Mouse (Mus musculus) forebrain, postnatal 0 days (tissue): Measurements from ENCODE around the gene Ablim2. TPM values are rescaled to one million over a fixed set of nuclear protein-coding genes. Genes with fewer than 3 reads are reported as not detected.
A peak's percentile ranks its signal among the peaks of the same experiment; 100 is the strongest.

Experiments used
- ATAC-seq: fragments of 200-750 bp; cut with Nextera tagmentation; 2 replicates; pipeline ENCODE4 v1.8.0; 2017; ENCODE audit warnings: mild to moderate bottlenecking, moderate library complexity
- DNase-seq: peaks from one replicate; pipeline ENCODE4 v3.0.0-alpha.2; 2015
- H3K27ac ChIP-seq: fragments of 300-500 bp; sonication (generic); 2 replicates; pipeline ENCODE4 v1.5.1; 2014; ENCODE audit warnings: low read depth, mild to moderate bottlenecking, antibody characterized with exemption, low read length, moderate library complexity, mixed read lengths
- H3K27me3 ChIP-seq: fragments of 300-500 bp; sonication (generic); 2 replicates; pipeline ENCODE4 v1.6.1; 2014; ENCODE audit warnings: mild to moderate bottlenecking, low read length, mixed read lengths; ENCODE audit not compliant: insufficient read depth
- H3K36me3 ChIP-seq: fragments of 300-500 bp; sonication (generic); 2 replicates; pipeline ENCODE4 v1.6.1; 2014; ENCODE audit warnings: mild to moderate bottlenecking, moderate library complexity; ENCODE audit not compliant: insufficient read depth
- H3K4me1 ChIP-seq: fragments of 300-500 bp; sonication (generic); 2 replicates; pipeline ENCODE4 v1.6.1; 2014; ENCODE audit warnings: antibody characterized with exemption; ENCODE audit not compliant: insufficient read depth
- H3K4me2 ChIP-seq: fragments of 300-500 bp; sonication (generic); 2 replicates; pipeline ENCODE4 v1.6.1; 2014; ENCODE audit warnings: low read depth, mild to moderate bottlenecking, moderate library complexity
- H3K4me3 ChIP-seq: fragments of 300-500 bp; sonication (generic); 2 replicates; pipeline ENCODE4 v1.5.1; 2014; ENCODE audit warnings: low read depth, low read length, mixed read lengths
- H3K9ac ChIP-seq: fragments of 300-500 bp; sonication (generic); 2 replicates; pipeline ENCODE4 v1.6.1; 2014; ENCODE audit warnings: mild to moderate bottlenecking
- H3K9me3 ChIP-seq: fragments of 300-500 bp; sonication (generic); 2 replicates; pipeline ENCODE4 v1.6.1; 2016; ENCODE audit warnings: low read length
- CTCF ChIP-seq: sonication (generic); IDR thresholded peaks from 2 replicates; pipeline ENCODE4 v1.5.1; 2016; ENCODE audit warnings: antibody characterized with exemption, control low read depth, low read depth
- WGBS: fragments of 180-500 bp; shearing (Covaris S2); extraction: QIAGEN DNeasy Blood & Tissue Kit; methylation state at CpG from one replicate; pipeline ENCODE4 v1.1.7; 2014; 5-methylcytosine and 5-hydroxymethylcytosine counted together
- polyA plus RNA-seq: library from polyadenylated mRNA; unstranded; fragments of >200 nt; fragmentation: Nextera tagmentation; extraction: Ambion mirVana; gene quantifications from 2 replicates; pipeline ENCODE4 v1.2.1, GENCODE M21; 2015
- total RNA-seq: library from RNA; depleted of rRNA; stranded (reverse); fragments of >200 nt; gene quantifications from 2 replicates; pipeline ENCODE4 v1.2.3, GENCODE M21; 2014

The Ablim2 gene
- total and polyA plus RNA-seq, 2 experiments from 2014 or later = 18.2 to 20.6 TPM

GRCm38 (mm10) chr5:35890985-35891730 is 133.5 kb downstream of the Ablim2 start:
- Histone ChIP-seq H3K9ac (no peak overlapping the region), H3K4me3 (no peak overlapping the region), H3K9me3 (no peaks in the 10 kb centered on the region), H3K36me3 (no peaks in the 10 kb centered on the region), H3K27me3 (no peaks in the 10 kb centered on the region), H3K4me1 (peaks cover 8% of the 10 kb centered on the region), H3K27ac (no peak overlapping the region), H3K4me2 (no peak overlapping the region)
- WGBS = 91% methylated on average over 13 of the region's 13 CpGs
- DNase-seq = no peak
- TF ChIP-seq CTCF = no peak
- no peak for ATAC-seq

- Histone ChIP-seq H3K4me2 (no peak overlapping the region), H3K27me3 (no peaks in the 10 kb centered on the region), H3K9ac (peak overlapping the region; percentile 91; the same call in 1 of the 2 replicates), H3K9me3 (no peaks in the 10 kb centered on the region), H3K4me1 (peaks cover 8% of the 10 kb centered on the region), H3K36me3 (no peaks in the 10 kb centered on the region), H3K27ac (no peak overlapping the region), H3K4me3 (no peak overlapping the region)
- DNase-seq = no peak
- WGBS = 75% methylated on average over 3 of the region's 3 CpGs
- no peak for TF ChIP-seq CTCF
- no peak for ATAC-seq
Observed at GRCm38 (mm10) chr5:35892363-35892762, 134.7 kb downstream of the Ablim2 start.

DNA sequence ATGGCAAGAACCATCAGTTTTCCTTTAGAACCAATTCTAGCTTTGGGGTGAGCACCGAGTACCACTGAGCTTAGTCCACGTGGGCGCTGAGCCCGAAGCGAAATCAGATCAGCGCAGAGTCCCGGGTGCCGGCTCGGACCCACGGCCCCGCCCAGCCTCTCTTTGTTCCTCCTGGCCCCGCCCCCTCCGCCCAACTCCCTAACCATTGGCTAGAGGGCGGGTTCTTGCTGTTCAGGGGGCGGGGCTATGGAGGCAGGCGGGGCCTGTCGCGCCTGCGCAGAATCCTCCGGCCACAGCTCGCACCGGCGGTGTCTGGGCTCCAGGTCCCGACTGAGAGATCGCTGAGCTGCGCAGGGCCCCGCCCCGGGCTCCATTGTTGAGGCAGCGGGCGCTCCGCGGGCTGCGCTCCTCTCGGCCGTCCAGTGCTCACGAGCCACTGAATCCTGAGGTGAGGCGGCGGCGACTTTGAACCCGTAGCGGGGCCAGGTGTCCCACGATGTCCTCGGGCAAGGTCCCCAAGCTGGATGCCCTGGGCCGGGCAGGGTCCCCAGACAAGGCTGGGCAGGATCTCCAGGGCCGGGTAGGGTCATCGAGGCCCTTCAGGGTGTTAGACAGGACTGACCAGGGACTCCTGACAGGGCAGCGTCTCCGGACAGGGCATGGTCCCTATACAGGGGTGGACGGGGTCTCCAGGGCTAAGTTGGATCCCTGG is 135.6 kb downstream of the Ablim2 start, which contains the start of gene Afap1:
Afap1 (plus strand) TSS at position 227 of the 712 bp plus-strand sequence.
- Histone ChIP-seq H3K36me3 (no peaks in the 10 kb centered on the region), H3K9ac (peak within 1 kb of the TSS; percentile 91), H3K4me2 (peak within 1 kb of the TSS; percentile 84), H3K9me3 (no peaks in the 10 kb centered on the region), H3K27me3 (no peaks in the 10 kb centered on the region), H3K27ac (peak within 1 kb of the TSS; percentile 79), H3K4me1 (peaks cover 8% of the 10 kb centered on the region), H3K4me3 (peak within 1 kb of the TSS; percentile 94)
- DNase-seq (peak; percentile 99), ATAC-seq (peak; percentile 95)
- WGBS = under 1% methylated on average over 49 of the region's 49 CpGs
- no peak for TF ChIP-seq CTCF

GRCm38 (mm10) chr5:35893805-35894260 is 136.2 kb downstream of the Ablim2 start:
- no peaks in the 10 kb centered on the region for H3K9me3 ChIP-seq
- DNase-seq = peak; percentile 58
- 1% methylated on average over 21 of the region's 21 CpGs for WGBS
- H3K4me3 ChIP-seq = peak overlapping the region; percentile 94
- peak overlapping the region; percentile 79; the same call in 1 of the 2 replicates for H3K27ac ChIP-seq
- peaks cover 8% of the 10 kb centered on the region for H3K4me1 ChIP-seq
- no peaks in the 10 kb centered on the region for H3K27me3 ChIP-seq
- ATAC-seq = 0 out of 2 replicates have a peak, but pooled peaks have one; percentile 14
- H3K9ac ChIP-seq = peak overlapping the region; percentile 91
- peak overlapping the region; percentile 84 for H3K4me2 ChIP-seq
- no peaks in the 10 kb centered on the region for H3K36me3 ChIP-seq
- TF ChIP-seq CTCF = peak; percentile 51

DNA sequence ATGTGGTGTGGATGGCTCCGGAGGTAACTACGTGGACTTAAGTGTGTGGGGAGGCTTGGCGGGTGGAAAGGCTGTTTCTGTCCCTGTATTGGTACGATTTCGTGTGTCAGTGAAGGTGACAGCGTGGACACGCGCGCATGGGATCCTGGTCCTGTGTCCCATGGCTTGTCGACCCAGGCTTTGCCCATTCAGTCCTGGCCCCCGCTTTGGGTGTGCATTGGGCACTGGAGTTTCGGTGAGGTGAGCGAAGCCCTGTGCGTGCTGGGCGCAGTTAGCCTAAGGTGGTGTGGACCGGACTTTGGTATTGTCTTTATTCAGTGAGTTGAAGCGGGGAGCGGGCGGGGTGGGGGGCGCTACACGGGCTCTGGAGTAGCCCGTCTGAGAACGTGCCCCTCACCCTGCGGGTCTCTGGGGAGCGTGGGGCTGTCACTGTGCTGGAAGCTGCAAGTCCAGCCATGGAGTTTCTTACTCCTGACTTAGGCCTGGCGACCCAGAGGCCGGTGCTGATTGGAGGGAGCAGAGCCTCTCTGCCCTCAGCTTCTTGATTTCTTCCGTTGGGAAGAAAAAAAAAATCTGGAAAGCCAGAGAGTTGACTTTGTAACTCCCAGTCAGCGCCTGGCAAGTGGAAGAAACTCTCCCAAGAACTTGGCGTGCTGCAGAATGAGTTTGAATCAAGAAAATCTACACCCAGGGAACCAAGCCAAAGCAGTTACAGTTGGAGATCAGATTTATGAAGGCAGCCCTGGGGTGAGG is 136.8 kb downstream of the Ablim2 start:
- ATAC-seq (no peak), DNase-seq (peak; percentile 41)
- 10% methylated on average over 30 of the region's 30 CpGs for WGBS
- H3K27me3 ChIP-seq = no peaks in the 10 kb centered on the region
- no peaks in the 10 kb centered on the region for H3K36me3 ChIP-seq
- TF ChIP-seq CTCF = no peak
- H3K27ac ChIP-seq = no peak overlapping the region
- H3K4me3 ChIP-seq = peak overlapping the region; percentile 94
- peaks cover 8% of the 10 kb centered on the region for H3K4me1 ChIP-seq
- peak overlapping the region; percentile 91 for H3K9ac ChIP-seq
- H3K9me3 ChIP-seq = no peaks in the 10 kb centered on the region
- H3K4me2 ChIP-seq = peak overlapping the region; percentile 84

DNA sequence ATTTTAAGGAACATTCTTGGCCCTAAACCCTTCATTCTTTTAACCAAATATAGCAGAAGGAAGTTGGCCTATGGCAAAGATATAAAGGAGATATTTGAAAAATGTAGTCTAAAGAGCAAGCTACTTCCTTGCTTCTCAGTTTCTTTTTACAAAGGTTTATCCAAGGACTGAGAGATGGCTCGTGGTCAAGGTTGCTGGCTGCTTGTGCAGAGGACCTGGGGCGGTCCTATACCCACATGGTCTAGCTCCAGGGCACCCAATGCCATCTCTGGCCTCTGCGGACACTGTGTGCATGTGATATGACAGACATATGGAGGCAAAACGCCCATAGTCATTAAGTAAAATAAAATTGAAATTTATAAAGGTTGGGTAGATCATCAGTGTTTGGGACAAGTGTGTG is 138.2 kb downstream of the Ablim2 start:
- Histone ChIP-seq H3K27me3 (no peaks in the 10 kb centered on the region), H3K4me1 (peaks cover 16% of the 10 kb centered on the region)

More for the DNA sequence above, 138.2 kb downstream of the Ablim2 start:
- DNase-seq = no peak
- Histone ChIP-seq H3K4me2 (0 out of 2 replicates have a peak overlapping the region, but pooled peaks have one; percentile 84), H3K9ac (no peak overlapping the region), H3K9me3 (no peaks in the 10 kb centered on the region), H3K27ac (no peak overlapping the region), H3K36me3 (no peaks in the 10 kb centered on the region), H3K4me3 (no peak overlapping the region)
- TF ChIP-seq CTCF = no peak
- 90% methylated on average over 4 of the region's 4 CpGs for WGBS
- ATAC-seq = no peak
